Mouse (Mus musculus): ENCODE measurements around the gene Chst14.

Chst14 gene

GRCm38 (mm10) chr2:118926361-118926997 lies at the start of gene Chst14:
Gene Chst14, plus strand, starts transcription at chr2:118926496.
- peak; percentile 42 for DNase-seq

GRCm38 (mm10) chr2:118881019-118881418 lies 45.3 kb upstream of the Chst14 start:
- DNase-seq = no peak

- DNase-seq = no peak
Observed at GRCm38 (mm10) chr2:118881956-118882355, 44.3 kb upstream of the Chst14 start.

DNA sequence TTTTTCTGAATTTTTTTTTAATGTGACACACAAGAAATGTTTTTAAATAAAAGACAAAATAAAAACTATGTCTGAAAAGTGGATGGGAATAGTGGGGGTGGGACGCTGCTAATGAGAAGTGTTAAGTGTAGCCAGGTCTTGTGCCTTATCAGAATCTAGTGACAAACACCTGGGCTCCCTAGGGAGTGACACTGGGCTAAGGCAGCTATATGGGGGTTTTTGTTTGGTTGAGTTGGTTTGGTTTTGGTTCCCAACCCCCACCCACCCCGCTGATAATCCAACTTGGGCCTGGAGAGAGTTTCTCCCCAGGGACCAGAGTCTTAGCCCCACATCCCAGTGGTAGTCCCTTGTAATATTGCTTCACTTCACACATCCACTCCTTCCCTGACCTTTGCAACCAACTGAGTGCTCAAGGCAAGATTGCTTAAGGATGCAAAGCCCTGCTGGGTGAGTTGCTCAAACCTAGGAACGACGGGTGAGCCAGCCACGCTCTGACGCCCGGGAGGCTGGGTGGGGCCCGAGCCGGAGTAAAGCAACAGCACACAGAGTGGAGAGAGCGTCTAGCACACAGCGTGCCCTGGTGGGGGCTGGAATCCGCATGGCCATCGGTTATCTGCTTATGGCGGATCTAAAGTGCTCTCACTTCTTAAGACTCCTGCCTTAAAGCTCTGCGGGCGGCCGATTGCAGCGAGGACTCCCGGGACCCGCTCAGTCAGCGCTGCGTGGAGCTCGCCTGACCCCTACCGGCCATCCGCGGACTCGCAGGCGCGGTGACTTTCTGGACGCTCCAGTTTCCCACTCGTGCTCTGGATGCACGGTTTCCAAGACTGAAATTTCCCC lies 43.2 kb upstream of the Chst14 start:
- peak; percentile 93 for DNase-seq

DNA sequence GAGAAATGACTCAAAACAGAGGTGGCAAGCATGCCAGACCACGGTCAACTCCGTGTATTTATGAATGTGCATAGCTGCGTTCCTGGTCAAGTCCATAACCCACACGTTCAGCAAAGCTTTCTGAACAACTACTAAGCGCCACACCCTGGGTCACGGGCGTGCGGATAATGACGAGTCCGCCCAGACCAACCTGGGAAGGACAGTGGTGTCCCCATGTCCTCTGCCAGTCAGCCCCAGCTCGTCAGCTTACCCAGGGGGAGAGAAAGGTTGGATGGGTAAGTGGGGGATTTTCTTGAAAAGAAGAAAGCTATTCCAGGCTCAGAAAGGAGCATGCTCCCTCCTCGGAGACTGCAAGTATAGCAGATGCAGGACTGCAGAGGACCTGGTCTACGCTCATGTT lies 38.9 kb upstream of the Chst14 start:
- DNase-seq = no peak

GRCm38 (mm10) chr2:118887845-118888548 lies 38.3 kb upstream of the Chst14 start:
- DNase-seq = no peak

- DNase-seq = no peak
Observed at GRCm38 (mm10) chr2:118891173-118891572, 35.1 kb upstream of the Chst14 start.

DNA sequence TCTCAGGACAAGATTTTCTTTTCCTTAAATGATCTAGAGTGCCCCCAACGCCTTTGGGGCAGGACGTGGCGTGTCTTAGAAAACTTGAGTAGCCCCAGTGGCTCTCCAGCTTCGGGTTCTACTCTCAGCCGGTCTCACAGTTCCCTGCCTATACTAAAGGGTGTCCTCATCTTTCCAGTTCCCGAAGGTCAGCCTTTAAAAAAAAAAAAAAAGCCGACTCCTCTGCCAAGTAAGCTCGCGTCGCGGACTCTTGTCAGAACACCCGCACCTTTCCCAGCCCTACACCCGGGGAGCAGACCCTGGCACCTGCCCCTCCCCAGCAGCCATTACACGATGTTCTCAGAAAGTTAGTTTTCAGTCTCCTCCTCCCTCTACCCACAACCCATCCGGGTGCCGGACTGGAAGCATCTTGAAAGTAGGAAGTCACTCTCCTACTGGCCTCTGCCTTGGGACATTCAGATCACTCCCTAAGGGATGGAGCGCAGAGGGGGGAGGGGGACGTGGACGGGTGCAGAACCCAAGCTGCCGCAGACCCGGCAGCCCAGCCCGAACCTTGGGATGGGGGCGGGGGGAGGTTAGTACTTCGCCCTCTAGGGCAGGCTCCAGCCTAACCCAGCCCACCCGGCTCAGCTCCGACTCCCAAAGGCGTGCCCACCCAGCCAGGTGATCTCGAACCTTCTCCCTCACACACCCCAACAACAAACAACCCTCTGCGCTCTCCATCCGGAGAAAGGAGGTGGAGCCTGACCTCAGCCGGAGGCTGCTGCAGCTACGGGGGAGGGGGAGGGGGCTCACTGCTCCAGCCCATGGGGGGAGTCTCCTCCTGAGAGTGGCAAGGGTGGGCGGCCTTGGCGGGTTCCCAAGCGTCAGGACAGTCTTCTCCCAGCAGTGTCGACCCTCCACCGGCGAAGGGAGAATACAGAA lies 30.0 kb upstream of the Chst14 start:
- DNase-seq = peak; percentile 47 to 71

- peak in 1 of 2 experiments; percentile 42 for DNase-seq
Observed at GRCm38 (mm10) chr2:118896914-118897291, 29.4 kb upstream of the Chst14 start.

DNA sequence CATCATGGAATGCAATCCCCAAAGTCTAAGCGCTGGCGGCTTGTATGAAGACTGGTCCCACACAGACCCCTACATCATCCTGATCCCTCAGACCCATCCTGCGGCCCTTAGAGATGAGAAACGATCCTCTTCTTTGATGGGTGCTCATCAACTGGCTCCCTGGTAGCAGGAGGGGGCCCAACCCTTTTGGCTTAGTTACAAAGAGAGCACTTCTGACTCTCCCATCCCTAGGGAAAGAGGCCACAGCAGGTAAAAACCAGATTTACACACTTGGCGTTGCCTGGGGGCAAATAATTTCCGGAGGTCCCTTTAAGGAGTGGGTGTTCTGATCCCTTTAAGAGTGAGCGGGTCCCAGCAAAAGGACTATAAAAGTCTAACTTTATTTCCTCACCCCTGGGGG lies 28.9 kb upstream of the Chst14 start:
- no peak for DNase-seq

DNA sequence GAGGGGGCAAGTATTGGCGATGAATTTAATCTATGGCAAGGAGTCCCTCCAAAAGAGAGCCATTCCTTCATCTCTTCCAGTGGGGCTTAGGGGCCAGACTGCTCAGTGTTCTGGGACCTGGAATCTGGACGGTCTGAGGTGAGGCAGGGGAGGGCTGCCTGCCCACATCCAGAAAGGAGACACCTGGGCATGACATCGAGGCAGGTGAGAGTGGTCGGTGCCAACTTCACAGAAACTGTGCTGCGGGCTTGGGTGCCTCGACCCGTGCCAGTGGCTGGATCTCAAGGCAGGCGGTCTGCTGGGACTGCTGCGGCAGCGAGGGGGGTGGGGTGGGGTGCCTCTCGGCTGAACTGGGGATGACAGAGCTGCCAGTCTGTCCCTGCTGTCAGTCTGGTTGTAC lies 28.5 kb upstream of the Chst14 start:
- DNase-seq = no peak

DNA sequence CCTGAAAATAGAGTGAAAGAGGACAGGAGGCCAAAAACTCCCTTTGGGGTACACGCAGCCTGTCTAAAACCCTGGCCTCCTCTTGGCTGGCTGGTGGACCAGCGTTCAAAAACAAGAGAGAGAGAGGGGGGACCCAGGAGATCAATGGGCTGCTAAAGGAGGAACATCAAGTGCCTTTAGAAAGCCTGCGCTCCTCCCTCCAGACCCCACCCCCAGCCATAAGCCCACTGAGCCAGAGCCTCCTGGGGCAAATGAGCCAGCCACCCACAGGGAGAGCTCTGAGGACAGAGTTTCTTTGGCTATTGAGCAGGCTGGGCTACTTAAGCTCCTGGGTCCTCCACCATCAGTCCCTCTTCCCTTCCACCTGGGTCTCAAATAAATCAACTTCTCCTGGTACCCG lies 27.5 kb upstream of the Chst14 start:
- DNase-seq = no peak

- no peak for DNase-seq
Observed at GRCm38 (mm10) chr2:118899306-118899705, 27.0 kb upstream of the Chst14 start.

- peak; percentile 46 to 55 for DNase-seq
Observed at GRCm38 (mm10) chr2:118899981-118900825, 26.1 kb upstream of the Chst14 start, which contains the start of gene Bahd1. Gene Bahd1, plus strand, starts transcription at chr2:118900377.

DNA sequence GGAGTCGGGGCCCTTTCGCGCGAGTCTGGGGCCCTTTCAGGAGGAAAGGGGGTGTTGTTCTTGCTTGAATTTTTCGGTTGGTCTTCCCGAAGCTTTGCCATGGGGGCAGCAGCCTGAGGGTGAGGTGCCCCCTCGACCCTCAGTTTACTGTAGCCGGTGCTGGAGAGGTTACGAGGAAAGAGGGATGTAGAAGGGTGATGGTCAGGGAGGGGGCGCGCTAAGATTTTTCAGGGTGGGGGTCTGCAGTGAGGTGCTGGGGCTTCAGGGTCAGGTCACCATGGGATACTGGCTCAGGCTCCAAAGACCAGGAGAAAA lies 25.5 kb upstream of the Chst14 start:
- DNase-seq = no peak

GRCm38 (mm10) chr2:118901175-118902031 lies 24.9 kb upstream of the Chst14 start:
- peak; percentile 98 for DNase-seq

GRCm38 (mm10) chr2:118902051-118903025 lies 24.0 kb upstream of the Chst14 start:
- peak; percentile 55 to 61 for DNase-seq

- peak; percentile 67 to 72 for DNase-seq
Observed at GRCm38 (mm10) chr2:118903333-118903741, 23.0 kb upstream of the Chst14 start.

DNA sequence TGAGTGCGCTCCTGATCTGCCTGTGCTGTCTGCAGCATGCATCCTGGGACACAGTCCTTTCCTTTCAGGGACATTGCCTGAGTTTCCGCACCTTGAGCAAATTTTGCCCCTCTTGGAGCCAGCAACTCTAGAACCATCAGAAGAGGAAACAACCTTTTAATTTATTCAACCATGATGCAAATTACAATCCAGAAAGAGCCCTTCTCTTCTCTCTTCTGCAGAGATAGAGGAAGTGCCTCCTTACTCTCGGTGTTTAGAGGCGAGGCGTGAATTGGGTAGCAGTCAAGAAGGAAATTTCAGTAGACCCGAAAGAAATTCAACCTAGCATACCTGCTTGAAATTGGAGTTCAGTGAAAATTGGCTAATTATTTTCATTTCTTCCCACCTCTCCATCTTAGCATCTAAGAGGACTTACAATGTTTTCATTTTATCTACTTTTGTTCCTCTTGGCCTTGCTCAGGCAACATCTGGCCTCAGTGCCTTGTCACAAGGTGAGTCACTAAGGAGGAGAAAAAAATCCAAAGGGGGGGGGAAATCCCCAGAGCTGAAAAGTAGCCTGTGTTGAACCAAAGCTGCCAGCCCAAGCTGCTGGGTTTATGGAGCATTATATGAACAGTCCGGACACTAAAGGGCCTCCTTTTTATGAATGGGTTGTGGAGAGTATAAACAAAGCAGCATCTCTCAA lies 20.7 kb upstream of the Chst14 start:
- DNase-seq = no peak

Measured in cerebellum, postnatal 14 days (tissue).